Mouse (Mus musculus): Measurements from ENCODE around the gene Dpm3. TPM values are rescaled to one million over a fixed set of nuclear protein-coding genes. Genes with fewer than 3 reads are reported as not detected.

The Dpm3 gene
- polyA plus RNA-seq, 1 experiment from 2014 or later: 152 TPM

DNA sequence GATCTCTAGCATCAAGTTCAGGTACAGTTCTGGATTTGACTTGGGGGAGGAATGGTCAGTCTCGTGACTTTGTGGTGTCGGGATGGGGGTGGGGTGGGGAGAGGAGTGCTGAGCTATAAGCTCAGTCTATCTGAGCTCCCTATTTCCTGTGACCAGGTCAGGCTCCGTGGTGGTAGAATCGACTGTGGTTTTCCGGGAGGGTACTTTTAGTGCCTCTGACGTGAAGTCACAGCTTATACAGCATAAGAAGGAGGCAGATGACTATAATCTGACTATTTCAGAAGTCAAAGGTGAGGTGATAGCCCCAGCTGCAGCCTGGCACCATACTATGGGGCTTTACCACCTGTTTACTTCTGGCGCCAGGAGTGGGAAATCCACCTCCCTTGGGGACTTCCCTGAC, 27.8 kb upstream of the Dpm3 start:
- DNase-seq (ENCODE audit: low spot score): peak; percentile 35
- Histone ChIP-seq H3K4me1 (replicated peaks; ENCODE audit: control insufficient read depth, insufficient read depth) (peaks cover 3% of the 10 kb centered on the region; the same call in 1 of the 2 replicates), H3K4me3 (ENCODE audit: low read depth, low read length) (peak overlapping the region; percentile 38), H3K9ac (ENCODE audit: low read length) (peak overlapping the region; percentile 45), H3K27ac (replicated peaks) (peak overlapping the region; percentile 89; the same call in 1 of the 2 replicates), H3K36me3 (ENCODE audit: control insufficient read depth, insufficient read depth, low read length) (no peaks in the 10 kb centered on the region), H3K27me3 (ENCODE audit: control insufficient read depth, insufficient read depth, low read length) (no peaks in the 10 kb centered on the region), H3K9me3 (ENCODE audit: control insufficient read depth, low read length) (no peaks in the 10 kb centered on the region), H3K4me2 (replicated peaks; ENCODE audit: low read depth) (peak overlapping the region; percentile 61)
- WGBS: 45% methylated on average over 7 of the region's 7 CpGs
- no peak for ATAC-seq (ENCODE audit: low FRiP score, low TSS enrichment)
- TF ChIP-seq CTCF (IDR thresholded peaks at IDR 0.05; ENCODE audit: low read depth): no peak
- no peak for TF ChIP-seq EP300 (optimal IDR thresholded peaks at IDR 0.05)

DNA sequence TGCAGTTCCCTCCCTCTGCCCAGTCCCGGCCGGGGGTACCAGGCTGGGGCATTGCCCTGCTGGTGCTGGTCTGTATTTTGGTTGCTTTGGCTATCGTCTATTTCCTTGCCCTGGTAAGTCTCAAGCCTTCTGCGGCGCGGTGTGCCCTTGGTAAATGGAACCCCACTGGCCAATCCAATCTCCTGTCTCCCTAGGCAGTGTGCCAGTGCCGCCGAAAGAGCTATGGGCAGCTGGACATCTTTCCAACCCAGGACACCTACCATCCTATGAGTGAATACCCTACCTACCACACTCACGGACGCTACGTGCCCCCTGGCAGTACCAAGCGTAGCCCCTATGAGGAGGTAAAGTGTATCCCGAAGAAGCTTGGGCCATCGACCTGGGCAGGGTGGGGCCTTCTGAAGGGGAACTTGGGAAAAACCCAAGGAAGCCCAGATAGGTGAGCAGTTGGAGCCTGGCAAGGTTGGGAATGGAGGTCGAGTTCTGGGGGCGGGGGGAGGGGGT, 27.3 kb upstream of the Dpm3 start:
- no peak for TF ChIP-seq CTCF (IDR thresholded peaks at IDR 0.05; ENCODE audit: low read depth)
- no peak for TF ChIP-seq EP300 (optimal IDR thresholded peaks at IDR 0.05)
- Histone ChIP-seq H3K9me3 (ENCODE audit: control insufficient read depth, low read length) (no peaks in the 10 kb centered on the region), H3K27me3 (ENCODE audit: control insufficient read depth, insufficient read depth, low read length) (no peaks in the 10 kb centered on the region), H3K27ac (replicated peaks) (peak overlapping the region; percentile 89), H3K4me2 (replicated peaks; ENCODE audit: low read depth) (peak overlapping the region; percentile 61), H3K4me3 (ENCODE audit: low read depth, low read length) (peak overlapping the region; percentile 38), H3K36me3 (ENCODE audit: control insufficient read depth, insufficient read depth, low read length) (no peaks in the 10 kb centered on the region), H3K4me1 (replicated peaks; ENCODE audit: control insufficient read depth, insufficient read depth) (peaks cover 3% of the 10 kb centered on the region; the same call in 1 of the 2 replicates), H3K9ac (ENCODE audit: low read length) (peak overlapping the region; percentile 45)
- peak; percentile 34 for DNase-seq (ENCODE audit: low spot score)
- ATAC-seq (ENCODE audit: low FRiP score, low TSS enrichment): no peak
- 62% methylated on average over 16 of the region's 16 CpGs for WGBS

DNA sequence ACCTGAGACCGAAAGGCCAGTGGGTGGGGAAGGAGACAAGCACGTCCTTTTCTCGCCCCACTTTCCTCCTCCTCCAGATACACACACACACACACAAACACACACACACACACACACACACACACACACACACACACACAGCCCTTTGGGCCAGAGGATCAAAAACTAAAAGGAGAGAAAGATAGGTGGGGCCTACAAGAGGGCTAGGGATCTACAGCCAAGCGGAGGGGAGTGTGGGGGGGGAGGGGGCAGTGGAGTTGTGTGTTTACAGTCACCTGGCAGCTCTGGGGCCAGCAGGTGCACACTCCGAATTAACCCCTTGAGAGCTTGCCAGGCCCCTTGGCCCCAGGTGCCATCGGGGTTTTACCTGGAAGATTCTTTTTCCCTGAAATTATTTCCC, 26.5 kb upstream of the Dpm3 start:
- Histone ChIP-seq H3K9me3 (ENCODE audit: control insufficient read depth, low read length) (no peaks in the 10 kb centered on the region), H3K36me3 (ENCODE audit: control insufficient read depth, insufficient read depth, low read length) (no peaks in the 10 kb centered on the region), H3K4me3 (ENCODE audit: low read depth, low read length) (no peak overlapping the region), H3K4me2 (replicated peaks; ENCODE audit: low read depth) (peak overlapping the region; percentile 61), H3K27ac (replicated peaks) (peak overlapping the region; percentile 89), H3K4me1 (replicated peaks; ENCODE audit: control insufficient read depth, insufficient read depth) (peaks cover 2% of the 10 kb centered on the region; the same call in 1 of the 2 replicates), H3K9ac (ENCODE audit: low read length) (peak overlapping the region; percentile 45; the same call in 1 of the 2 replicates), H3K27me3 (ENCODE audit: control insufficient read depth, insufficient read depth, low read length) (no peaks in the 10 kb centered on the region)
- DNase-seq (ENCODE audit: low spot score) (peak; percentile 81), ATAC-seq (ENCODE audit: low FRiP score, low TSS enrichment) (no peak)
- TF ChIP-seq CTCF (IDR thresholded peaks at IDR 0.05; ENCODE audit: low read depth): no peak
- no peak for TF ChIP-seq EP300 (optimal IDR thresholded peaks at IDR 0.05)
- 51% methylated on average over 6 of the region's 6 CpGs for WGBS

DNA sequence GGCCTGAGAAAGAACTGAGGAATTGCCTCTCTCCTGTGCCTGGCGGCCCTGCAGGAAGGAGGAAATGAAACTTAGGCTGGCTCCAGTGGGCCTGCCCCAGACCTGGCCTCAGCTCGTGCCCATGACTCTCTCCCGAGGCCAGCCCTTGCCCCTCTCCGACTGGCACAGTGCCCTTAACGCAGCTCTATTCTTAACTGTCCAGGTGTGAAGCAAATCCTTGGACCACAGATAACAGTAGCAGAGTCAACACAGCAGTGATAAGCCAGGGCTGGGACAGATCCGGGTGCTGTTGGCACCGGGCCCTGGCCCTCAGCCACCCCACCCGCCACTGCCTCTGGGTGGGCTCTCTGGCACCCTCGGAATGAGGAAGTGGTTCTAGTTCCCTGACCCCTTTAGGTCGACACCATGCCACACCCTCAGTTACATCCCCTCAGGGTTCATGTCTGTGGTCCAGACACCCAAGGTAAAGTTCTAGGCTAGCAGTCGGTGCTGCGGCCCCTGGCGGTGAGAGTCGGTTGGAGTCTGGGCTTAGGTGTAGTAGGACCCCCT, 25.5 kb upstream of the Dpm3 start:
- Histone ChIP-seq H3K27me3 (ENCODE audit: control insufficient read depth, insufficient read depth, low read length) (no peaks in the 10 kb centered on the region), H3K27ac (replicated peaks) (peak overlapping the region; percentile 89), H3K9ac (ENCODE audit: low read length) (no peak overlapping the region), H3K9me3 (ENCODE audit: control insufficient read depth, low read length) (no peaks in the 10 kb centered on the region), H3K4me3 (ENCODE audit: low read depth, low read length) (no peak overlapping the region), H3K36me3 (ENCODE audit: control insufficient read depth, insufficient read depth, low read length) (no peaks in the 10 kb centered on the region), H3K4me1 (replicated peaks; ENCODE audit: control insufficient read depth, insufficient read depth) (no peaks in the 10 kb centered on the region), H3K4me2 (replicated peaks; ENCODE audit: low read depth) (0 out of 2 replicates have a peak overlapping the region, but pooled peaks have one; percentile 27)
- DNase-seq (ENCODE audit: low spot score): peak; percentile 94
- ATAC-seq (ENCODE audit: low FRiP score, low TSS enrichment): peak; percentile 83
- no peak for TF ChIP-seq EP300 (optimal IDR thresholded peaks at IDR 0.05)
- peak; percentile 53 for TF ChIP-seq CTCF (IDR thresholded peaks at IDR 0.05; ENCODE audit: low read depth)
- 45% methylated on average over 14 of the region's 14 CpGs for WGBS

DNA sequence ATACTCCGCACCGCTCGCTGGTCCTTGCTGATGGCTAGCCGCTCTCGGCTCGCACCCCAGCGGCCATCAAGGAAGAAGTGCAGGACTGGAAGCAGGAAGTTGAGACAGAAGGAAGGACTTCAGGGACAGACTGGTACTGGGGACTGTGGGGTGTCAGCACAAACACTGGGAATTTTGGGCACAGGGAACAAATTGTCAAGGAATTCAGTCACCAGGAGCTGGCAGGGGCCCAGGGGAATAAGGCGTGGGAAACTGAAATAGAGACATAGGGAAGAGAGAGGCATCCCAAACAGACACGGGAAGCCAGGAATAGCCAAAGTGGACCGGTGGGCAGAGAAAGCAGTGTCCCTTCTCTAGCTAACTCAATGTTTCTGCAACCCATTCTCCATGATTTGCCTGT, 22.6 kb upstream of the Dpm3 start:
- ATAC-seq (ENCODE audit: low FRiP score, low TSS enrichment) (no peak), DNase-seq (ENCODE audit: low spot score) (no peak)
- TF ChIP-seq EP300 (optimal IDR thresholded peaks at IDR 0.05): no peak
- TF ChIP-seq CTCF (IDR thresholded peaks at IDR 0.05; ENCODE audit: low read depth): no peak
- Histone ChIP-seq H3K9ac (ENCODE audit: low read length) (no peak overlapping the region; the same call in 1 of the 2 replicates), H3K9me3 (ENCODE audit: control insufficient read depth, low read length) (no peaks in the 10 kb centered on the region), H3K27me3 (ENCODE audit: control insufficient read depth, insufficient read depth, low read length) (no peaks in the 10 kb centered on the region), H3K27ac (replicated peaks) (no peak overlapping the region), H3K4me1 (replicated peaks; ENCODE audit: control insufficient read depth, insufficient read depth) (no peaks in the 10 kb centered on the region), H3K4me2 (replicated peaks; ENCODE audit: low read depth) (no peak overlapping the region), H3K4me3 (ENCODE audit: low read depth, low read length) (no peak overlapping the region), H3K36me3 (ENCODE audit: control insufficient read depth, insufficient read depth, low read length) (no peaks in the 10 kb centered on the region)
- 87% methylated on average over 9 of the region's 10 CpGs for WGBS

- H3K9me3 ChIP-seq (ENCODE audit: control insufficient read depth, low read length): no peaks in the 10 kb centered on the region
- ATAC-seq (ENCODE audit: low FRiP score, low TSS enrichment) (no peak), DNase-seq (ENCODE audit: low spot score) (peak; percentile 55)
- H3K27me3 ChIP-seq (ENCODE audit: control insufficient read depth, insufficient read depth, low read length): no peaks in the 10 kb centered on the region
- TF ChIP-seq EP300 (optimal IDR thresholded peaks at IDR 0.05) (no peak), CTCF (IDR thresholded peaks at IDR 0.05; ENCODE audit: low read depth) (no peak)
- H3K9ac ChIP-seq (ENCODE audit: low read length): no peak overlapping the region
- no peaks in the 10 kb centered on the region for H3K36me3 ChIP-seq (ENCODE audit: control insufficient read depth, insufficient read depth, low read length)
- WGBS: 78% methylated on average over 21 of the region's 21 CpGs
- no peak overlapping the region for H3K4me3 ChIP-seq (ENCODE audit: low read depth, low read length)
- no peak overlapping the region for H3K27ac ChIP-seq (replicated peaks)
- no peaks in the 10 kb centered on the region for H3K4me1 ChIP-seq (replicated peaks; ENCODE audit: control insufficient read depth, insufficient read depth)
- H3K4me2 ChIP-seq (replicated peaks; ENCODE audit: low read depth): no peak overlapping the region
These were observed 21.5 kb upstream of the Dpm3 start for GRCm38 (mm10) chr3:89237682-89238081.
